Mouse (Mus musculus) megakaryocyte, embryonic 14.5 days (primary cell): Measurements from ENCODE around the gene Cyp4f13. TPM values are rescaled to one million over a fixed set of nuclear protein-coding genes. Genes with fewer than 3 reads are reported as not detected.

Source experiments
- H3K27me3 ChIP-seq: replicated peaks from 2 replicates; pipeline ENCODE3; 2012; ENCODE audit warnings: inconsistent platforms
- H3K36me3 ChIP-seq: replicated peaks from 2 replicates; pipeline ENCODE3; 2012; ENCODE audit warnings: low read length, inconsistent platforms, mixed read lengths
- H3K4me1 ChIP-seq: 2 replicates; pipeline ENCODE4 v1.6.1; 2012; ENCODE audit warnings: inconsistent platforms
- H3K4me3 ChIP-seq: replicated peaks from 2 replicates; pipeline ENCODE3; 2012; ENCODE audit warnings: moderate library complexity, mild to moderate bottlenecking, inconsistent platforms
- H3K9me3 ChIP-seq: 2 replicates; pipeline ENCODE4 v1.6.1; 2012; ENCODE audit warnings: inconsistent platforms
- FLI1 ChIP-seq: IDR thresholded peaks from 2 replicates; pipeline ENCODE4 v1.6.1; 2012; ENCODE audit warnings: low read length, inconsistent platforms, mixed read lengths
- GATA1 ChIP-seq: IDR thresholded peaks from 3 replicates; pipeline ENCODE4 v1.6.1; 2012; ENCODE audit warnings: mixed read lengths, low read length, inconsistent platforms, borderline replicate concordance
- polyA plus RNA-seq: library from polyadenylated mRNA; stranded (reverse); fragments of >175 nt; gene quantifications from 2 replicates; pipeline ENCODE4 v1.2.3, GENCODE M21; 2012; ENCODE audit warnings: low replicate concordance; ENCODE audit not compliant: insufficient read depth

Cyp4f13 gene
- polyA plus RNA-seq, 1 experiment, result 31.7 TPM

DNA sequence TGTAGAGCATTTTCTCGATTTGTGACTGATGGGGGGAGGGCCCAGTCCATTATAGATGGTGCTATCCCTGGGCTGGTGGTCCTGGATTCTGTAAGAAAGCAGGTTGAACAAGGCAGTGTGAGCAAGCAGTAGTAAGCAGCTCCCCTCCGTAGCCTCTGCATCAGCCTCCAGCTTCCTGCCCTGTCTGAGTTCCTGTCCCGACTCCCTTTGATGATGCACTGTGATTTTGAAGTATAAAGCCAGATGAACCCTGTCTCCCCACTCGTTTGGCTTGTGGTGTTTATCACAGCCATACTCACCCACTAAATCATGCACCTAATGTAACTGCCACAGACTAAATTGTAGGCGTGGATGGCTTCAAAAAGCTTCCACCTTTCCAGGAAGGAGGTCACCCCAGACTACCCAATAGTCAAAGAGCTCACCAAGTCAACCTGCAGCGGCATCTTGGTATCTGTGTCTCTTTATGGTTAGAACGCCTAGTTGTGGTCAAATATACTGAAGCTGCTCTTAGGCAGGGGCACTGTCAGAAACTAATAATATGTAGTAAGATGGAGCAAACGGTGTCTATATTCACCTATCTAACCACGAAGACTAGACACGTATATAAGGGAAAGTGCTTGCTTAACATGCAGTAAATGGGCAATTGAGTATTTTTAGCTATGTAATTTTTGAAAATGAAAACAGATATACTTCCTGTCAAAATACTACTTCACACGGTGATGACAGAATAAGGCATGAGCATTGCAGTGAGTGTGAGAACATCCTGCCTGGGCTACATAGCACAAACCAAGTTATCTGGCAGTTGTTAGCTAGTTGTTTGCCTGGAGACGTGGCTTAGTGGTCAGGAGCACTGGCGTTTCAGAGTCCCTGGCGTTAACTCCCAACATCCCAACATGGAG is 66.6 kb downstream of the Cyp4f13 start:
- Histone ChIP-seq H3K9me3 (peaks cover 16% of the 10 kb centered on the region), H3K27me3 (peaks cover 16% of the 10 kb centered on the region)
- TF ChIP-seq GATA1 (no peak), FLI1 (no peak)

DNA sequence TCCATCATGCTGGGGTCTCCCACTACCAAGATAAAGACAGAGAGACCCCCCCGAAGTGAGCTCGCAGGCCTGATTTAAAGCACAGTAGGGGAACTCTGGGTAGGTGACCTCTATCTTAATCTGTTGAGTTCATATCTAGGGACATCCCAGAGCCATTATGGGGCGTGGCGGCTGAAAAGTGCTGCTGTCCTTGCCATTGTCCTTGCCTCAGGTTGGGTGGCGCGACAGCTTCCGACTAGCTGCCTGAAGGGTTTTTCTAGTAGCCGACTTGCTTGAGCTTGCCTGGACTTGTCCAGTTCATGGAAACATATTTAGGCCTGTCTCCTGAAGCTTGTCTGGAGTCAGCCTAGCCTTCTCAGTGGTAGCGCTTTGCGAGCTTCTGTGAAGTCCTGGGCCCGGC is 68.4 kb downstream of the Cyp4f13 start:
- Histone ChIP-seq H3K36me3 (peaks cover 23% of the 10 kb centered on the region), H3K4me1 (peaks cover 9% of the 10 kb centered on the region; the same call in 1 of the 2 replicates), H3K27me3 (peaks cover 18% of the 10 kb centered on the region), H3K4me3 (no peak overlapping the region), H3K9me3 (peaks cover 16% of the 10 kb centered on the region)
- TF ChIP-seq GATA1 (no peak), FLI1 (no peak)

More for the DNA sequence above, 66.6 kb downstream of the Cyp4f13 start:
- H3K36me3 ChIP-seq, result peaks cover 36% of the 10 kb centered on the region
- H3K4me1 ChIP-seq, result peaks cover 9% of the 10 kb centered on the region; the same call in 1 of the 2 replicates
- H3K4me3 ChIP-seq, result no peak overlapping the region

DNA sequence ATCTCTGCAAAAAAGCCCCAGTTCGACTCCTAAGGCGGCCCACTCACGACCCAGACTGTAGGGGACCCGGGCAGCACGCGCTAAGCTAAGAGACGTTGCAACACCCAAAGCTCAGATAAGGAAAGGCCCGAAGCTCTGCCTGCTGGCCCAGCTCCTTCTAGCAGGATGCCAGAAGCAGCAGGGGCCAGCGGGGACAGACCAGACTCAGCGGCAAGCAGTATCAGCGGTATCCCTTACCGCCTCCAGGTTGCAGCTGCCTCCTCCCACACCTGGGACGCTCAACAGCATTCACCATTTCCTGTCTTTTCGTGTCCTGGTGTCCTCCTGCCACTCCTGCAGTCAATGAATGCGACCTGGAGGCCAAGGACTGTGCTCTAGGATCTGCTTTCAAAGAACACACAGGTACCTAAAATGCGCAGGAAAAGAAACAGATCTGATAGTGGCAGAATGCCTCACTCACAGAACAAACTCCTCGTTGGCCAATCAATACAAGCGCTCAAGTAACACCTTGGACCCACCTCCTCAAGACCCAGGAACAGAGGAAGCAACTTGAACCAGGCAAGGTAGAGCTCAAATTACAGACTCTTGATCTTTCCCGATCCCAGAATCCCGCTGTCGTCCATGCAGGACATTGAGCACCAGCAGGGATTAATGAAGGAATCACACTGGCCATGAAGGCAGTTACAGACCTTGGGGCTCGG is 69.6 kb downstream of the Cyp4f13 start:
- peaks cover 11% of the 10 kb centered on the region for H3K36me3 ChIP-seq
- H3K4me3 ChIP-seq, result no peak overlapping the region
- peaks cover 9% of the 10 kb centered on the region; the same call in 1 of the 2 replicates for H3K4me1 ChIP-seq
- H3K27me3 ChIP-seq, result peaks cover 18% of the 10 kb centered on the region
- TF ChIP-seq GATA1 (no peak), FLI1 (no peak)
- peaks cover 16% of the 10 kb centered on the region for H3K9me3 ChIP-seq

Other genes starting within 250 kb of the Cyp4f13 start
- 0.16 TPM in 1 of 2 replicates, not detected in the other for gene Zfp871, start 159.1 kb downstream of the Cyp4f13 start, polyA plus RNA-seq
- gene Zfp811, start 137.5 kb downstream of the Cyp4f13 start, polyA plus RNA-seq, result not detected in 2 replicates
- 0.11 TPM in 1 of 2 replicates, not detected in the other for gene Zfp799, start 117.1 kb downstream of the Cyp4f13 start, polyA plus RNA-seq
- gene Zfp870, start 55.8 kb downstream of the Cyp4f13 start, polyA plus RNA-seq, result not detected in 2 replicates
- gene Cyp4f14, start 30.1 kb downstream of the Cyp4f13 start, polyA plus RNA-seq, result not detected in 2 replicates
- 0.04 TPM in 1 of 2 replicates, not detected in the other for gene Zfp472, start 18.4 kb upstream of the Cyp4f13 start, polyA plus RNA-seq
- gene Zfp952, start 45.7 kb upstream of the Cyp4f13 start, polyA plus RNA-seq, result 0.26 TPM in 1 of 2 replicates, not detected in the other
- 1.4 TPM in 1 of 2 replicates, not detected in the other for gene Zfp763, start 86.0 kb upstream of the Cyp4f13 start, polyA plus RNA-seq
- not detected in 2 replicates for gene 4921501E09Rik, start 120.7 kb upstream of the Cyp4f13 start, polyA plus RNA-seq
- gene Zfp563, start 141.9 kb upstream of the Cyp4f13 start, polyA plus RNA-seq, result not detected in 2 replicates
- not detected in 2 replicates for gene Morc2b, start 192.3 kb upstream of the Cyp4f13 start, polyA plus RNA-seq
- gene Olfr55, start 221.0 kb upstream of the Cyp4f13 start, polyA plus RNA-seq, result 0.87 TPM in 1 of 2 replicates, not detected in the other
- not detected in 2 replicates for gene Olfr239, start 243.9 kb upstream of the Cyp4f13 start, polyA plus RNA-seq